Mouse (Mus musculus): Measurements from ENCODE around the gene Cyp2d22. TPM values are rescaled to one million over a fixed set of nuclear protein-coding genes. Genes with fewer than 3 reads are reported as not detected.

Gene Cyp2d22
- polyA plus RNA-seq, 1 experiment = 0.06 TPM

DNA sequence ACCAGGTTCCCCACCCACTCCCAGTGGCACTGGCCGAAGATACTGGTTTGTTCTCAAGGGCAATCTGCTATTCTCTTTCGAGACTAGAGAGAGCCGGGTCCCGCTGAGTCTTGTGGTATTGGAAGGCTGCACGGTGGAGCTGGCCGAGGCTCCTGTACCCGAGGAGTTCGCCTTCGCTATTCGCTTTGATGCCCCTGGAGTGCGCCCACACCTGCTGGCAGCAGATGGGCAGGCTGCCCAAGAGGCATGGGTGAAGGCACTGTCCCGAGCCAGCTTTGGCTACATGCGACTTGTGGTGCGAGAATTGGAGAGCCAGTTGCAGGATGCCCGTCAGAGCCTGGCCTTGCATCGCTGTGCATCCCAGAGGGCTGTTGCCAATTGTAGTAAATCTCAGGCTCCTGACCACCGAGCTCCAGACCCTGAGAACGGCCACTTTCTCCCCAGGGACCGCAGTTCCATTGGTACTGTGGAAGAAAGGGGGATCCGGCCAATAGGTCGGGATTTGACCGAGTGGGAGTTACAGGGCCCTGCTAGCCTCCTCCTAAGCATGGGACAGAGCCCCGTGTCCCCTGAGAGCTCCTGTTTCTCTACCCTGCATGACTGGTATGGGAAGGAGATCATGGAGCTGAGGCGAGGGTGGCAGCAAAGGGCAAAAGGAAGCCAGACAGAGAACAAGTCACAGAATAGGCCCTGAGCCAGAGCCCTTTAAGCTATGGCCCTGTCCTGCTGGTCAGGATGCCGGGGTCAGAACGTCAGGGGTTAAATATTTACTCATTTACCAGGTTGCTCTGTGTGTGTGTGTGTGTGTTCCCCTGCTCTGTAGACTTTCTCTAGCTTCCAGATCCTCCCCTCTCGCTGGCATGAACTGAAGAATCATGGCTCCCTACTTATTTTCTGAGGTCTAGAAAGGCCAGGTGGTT lies 36.4 kb downstream of the Cyp2d22 start:
- Histone ChIP-seq H3K79me2 (ENCODE audit: control insufficient read depth, insufficient read depth) (peaks cover 24% of the 10 kb centered on the region), H3K4me3 (ENCODE audit: insufficient read depth, poor library complexity, severe bottlenecking) (no peak overlapping the region), H3K27me3 (ENCODE audit: control insufficient read depth, insufficient read depth, insufficient read length) (no peaks in the 10 kb centered on the region), H3K36me3 (ENCODE audit: control insufficient read depth, insufficient read depth) (peaks cover 12% of the 10 kb centered on the region), H3ac (ENCODE audit: control insufficient read depth, insufficient read length, low read depth) (no peak overlapping the region), H3K79me3 (ENCODE audit: low read depth) (peaks cover 13% of the 10 kb centered on the region)
- TF ChIP-seq MAX (IDR thresholded peaks at IDR 0.05) = no peak
- no peak for TF ChIP-seq FOSL1 (IDR thresholded peaks at IDR 0.05; ENCODE audit: insufficient read depth, low read length, poor library complexity, severe bottlenecking)
- no peak for TF ChIP-seq MYOD1 (IDR thresholded peaks at IDR 0.05; ENCODE audit: control insufficient read depth, insufficient read length, low read depth)
- TF ChIP-seq CTCF (IDR thresholded peaks at IDR 0.05; ENCODE audit: control insufficient read depth, insufficient read depth, insufficient read length) = no peak
- TF ChIP-seq MYOG (IDR thresholded peaks at IDR 0.05; ENCODE audit: control insufficient read depth, extremely low read depth, insufficient read length) = no peak

DNA sequence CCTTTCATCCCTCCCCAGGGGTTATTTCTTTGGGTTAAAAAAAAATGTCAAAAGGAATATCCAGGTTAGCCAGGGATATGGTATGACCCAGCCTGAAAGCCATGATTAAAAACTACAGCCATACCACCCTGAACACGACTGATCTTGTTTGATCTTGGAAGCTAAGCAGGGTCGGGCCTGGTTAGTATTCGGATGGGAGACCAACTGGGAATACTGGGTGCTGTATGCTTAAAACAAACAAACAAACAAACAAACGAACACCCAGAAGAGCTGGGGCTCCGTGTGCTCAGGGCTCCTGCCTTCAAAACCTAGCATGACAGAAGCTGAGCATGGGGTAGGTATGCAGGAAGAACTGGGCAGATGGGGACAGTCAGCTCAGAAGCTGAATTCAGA lies 37.5 kb downstream of the Cyp2d22 start:
- TF ChIP-seq CTCF (IDR thresholded peaks at IDR 0.05; ENCODE audit: control insufficient read depth, insufficient read depth, insufficient read length) (no peak), MAX (IDR thresholded peaks at IDR 0.05) (no peak), CEBPB (IDR thresholded peaks at IDR 0.05; ENCODE audit: low read depth) (no peak), MYOG (IDR thresholded peaks at IDR 0.05; ENCODE audit: control insufficient read depth, extremely low read depth, insufficient read length) (no peak), MYOD1 (IDR thresholded peaks at IDR 0.05; ENCODE audit: control insufficient read depth, insufficient read length, low read depth) (no peak), FOSL1 (IDR thresholded peaks at IDR 0.05; ENCODE audit: insufficient read depth, low read length, poor library complexity, severe bottlenecking) (no peak), USF1 (IDR thresholded peaks at IDR 0.05; ENCODE audit: low read depth) (no peak)
- no peak overlapping the region for H3K4me3 ChIP-seq (ENCODE audit: insufficient read depth, poor library complexity, severe bottlenecking)
- peaks cover 2% of the 10 kb centered on the region for H3K36me3 ChIP-seq (ENCODE audit: control insufficient read depth, insufficient read depth)

DNA sequence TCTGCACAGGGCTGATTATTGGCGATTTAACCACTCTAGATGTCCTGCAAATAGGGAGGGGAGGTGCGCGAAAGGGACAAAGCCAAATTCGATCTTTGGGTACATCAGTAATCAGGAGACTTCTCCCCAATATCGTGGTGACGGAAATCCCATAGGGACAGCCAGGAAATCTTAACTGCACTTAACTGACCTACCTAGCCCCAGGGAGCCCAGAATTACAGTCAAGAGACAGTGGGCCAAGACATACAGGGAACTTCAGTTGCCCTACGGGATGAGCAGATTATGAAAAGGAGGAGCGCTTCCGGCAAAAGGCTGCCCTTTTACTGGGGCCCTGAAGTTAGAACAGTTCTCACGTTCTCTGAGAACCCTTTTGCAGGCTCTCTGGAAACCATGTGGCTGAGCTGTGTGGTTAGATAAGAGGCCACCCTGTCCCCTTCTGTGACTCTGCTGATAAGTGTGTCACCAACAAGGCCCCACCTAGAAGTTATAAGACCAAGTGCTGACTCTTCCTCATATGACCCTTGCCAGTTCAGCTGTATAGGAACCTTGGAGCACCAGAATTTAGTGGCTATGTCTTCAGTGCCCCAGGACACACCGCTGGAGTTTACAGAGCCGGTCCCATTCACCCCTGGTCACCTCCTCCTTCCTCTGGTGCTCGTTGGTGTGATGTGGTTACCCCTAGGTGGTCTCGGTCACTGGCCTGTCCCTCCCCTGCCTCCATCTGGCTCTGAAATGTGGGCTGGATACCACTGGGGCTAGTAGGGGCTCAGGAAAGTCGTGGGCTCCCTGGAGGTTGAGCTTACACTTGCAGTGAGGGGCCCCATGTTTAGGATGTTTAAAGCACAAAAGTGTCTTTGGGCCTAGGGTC lies 38.2 kb downstream of the Cyp2d22 start:
- peaks cover 17% of the 10 kb centered on the region for H3K79me2 ChIP-seq (ENCODE audit: control insufficient read depth, insufficient read depth)
- H3ac ChIP-seq (ENCODE audit: control insufficient read depth, insufficient read length, low read depth) = no peak overlapping the region
- no peaks in the 10 kb centered on the region for H3K36me3 ChIP-seq (ENCODE audit: control insufficient read depth, insufficient read depth)
- H3K27me3 ChIP-seq (ENCODE audit: control insufficient read depth, insufficient read depth, insufficient read length) = no peaks in the 10 kb centered on the region
- TF ChIP-seq CEBPB (IDR thresholded peaks at IDR 0.05; ENCODE audit: low read depth) (no peak), FOSL1 (IDR thresholded peaks at IDR 0.05; ENCODE audit: insufficient read depth, low read length, poor library complexity, severe bottlenecking) (no peak), MAX (IDR thresholded peaks at IDR 0.05) (no peak), MYOD1 (IDR thresholded peaks at IDR 0.05; ENCODE audit: control insufficient read depth, insufficient read length, low read depth) (no peak), USF1 (IDR thresholded peaks at IDR 0.05; ENCODE audit: low read depth) (no peak), CTCF (IDR thresholded peaks at IDR 0.05; ENCODE audit: control insufficient read depth, insufficient read depth, insufficient read length) (no peak), MYOG (IDR thresholded peaks at IDR 0.05; ENCODE audit: control insufficient read depth, extremely low read depth, insufficient read length) (no peak)
- H3K79me3 ChIP-seq (ENCODE audit: low read depth) = peaks cover 6% of the 10 kb centered on the region
- H3K4me3 ChIP-seq (ENCODE audit: insufficient read depth, poor library complexity, severe bottlenecking) = no peak overlapping the region

More for the DNA sequence above, 37.5 kb downstream of the Cyp2d22 start:
- Histone ChIP-seq H3ac (ENCODE audit: control insufficient read depth, insufficient read length, low read depth) (no peak overlapping the region), H3K79me2 (ENCODE audit: control insufficient read depth, insufficient read depth) (peaks cover 17% of the 10 kb centered on the region), H3K27me3 (ENCODE audit: control insufficient read depth, insufficient read depth, insufficient read length) (no peaks in the 10 kb centered on the region), H3K79me3 (ENCODE audit: low read depth) (peaks cover 12% of the 10 kb centered on the region)

DNA sequence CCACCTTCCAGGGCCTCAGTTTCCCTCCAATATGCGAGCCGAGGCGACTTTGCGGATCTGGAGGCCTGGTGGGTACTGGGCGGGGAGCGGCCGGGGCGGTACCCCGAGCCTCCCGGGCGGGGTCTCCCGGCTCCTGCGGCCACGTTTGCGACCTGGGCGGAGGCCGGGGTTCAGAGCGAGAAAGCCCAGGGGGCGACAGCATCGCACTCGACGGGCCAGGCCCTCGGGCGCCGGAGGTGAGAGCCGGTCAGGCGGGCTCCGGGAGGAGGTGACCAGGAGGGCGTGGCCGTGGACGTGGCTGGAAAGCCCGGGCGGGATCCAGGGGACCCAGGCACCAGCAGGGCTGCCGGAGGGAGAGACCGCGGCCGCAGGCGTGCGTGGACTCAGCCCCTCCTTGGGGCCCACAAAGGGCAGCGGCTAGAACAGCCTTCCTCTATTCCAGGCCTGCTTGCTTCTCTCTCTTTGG lies 39.0 kb downstream of the Cyp2d22 start:
- Histone ChIP-seq H3K36me3 (ENCODE audit: control insufficient read depth, insufficient read depth) (no peaks in the 10 kb centered on the region), H3K4me3 (ENCODE audit: insufficient read depth, poor library complexity, severe bottlenecking) (no peak overlapping the region), H3K79me2 (ENCODE audit: control insufficient read depth, insufficient read depth) (peaks cover 10% of the 10 kb centered on the region), H3ac (ENCODE audit: control insufficient read depth, insufficient read length, low read depth) (no peak overlapping the region), H3K79me3 (ENCODE audit: low read depth) (no peaks in the 10 kb centered on the region), H3K27me3 (ENCODE audit: control insufficient read depth, insufficient read depth, insufficient read length) (no peaks in the 10 kb centered on the region)
- TF ChIP-seq MYOD1 (IDR thresholded peaks at IDR 0.05; ENCODE audit: control insufficient read depth, insufficient read length, low read depth) (no peak), MAX (IDR thresholded peaks at IDR 0.05) (no peak), FOSL1 (IDR thresholded peaks at IDR 0.05; ENCODE audit: insufficient read depth, low read length, poor library complexity, severe bottlenecking) (no peak)

DNA sequence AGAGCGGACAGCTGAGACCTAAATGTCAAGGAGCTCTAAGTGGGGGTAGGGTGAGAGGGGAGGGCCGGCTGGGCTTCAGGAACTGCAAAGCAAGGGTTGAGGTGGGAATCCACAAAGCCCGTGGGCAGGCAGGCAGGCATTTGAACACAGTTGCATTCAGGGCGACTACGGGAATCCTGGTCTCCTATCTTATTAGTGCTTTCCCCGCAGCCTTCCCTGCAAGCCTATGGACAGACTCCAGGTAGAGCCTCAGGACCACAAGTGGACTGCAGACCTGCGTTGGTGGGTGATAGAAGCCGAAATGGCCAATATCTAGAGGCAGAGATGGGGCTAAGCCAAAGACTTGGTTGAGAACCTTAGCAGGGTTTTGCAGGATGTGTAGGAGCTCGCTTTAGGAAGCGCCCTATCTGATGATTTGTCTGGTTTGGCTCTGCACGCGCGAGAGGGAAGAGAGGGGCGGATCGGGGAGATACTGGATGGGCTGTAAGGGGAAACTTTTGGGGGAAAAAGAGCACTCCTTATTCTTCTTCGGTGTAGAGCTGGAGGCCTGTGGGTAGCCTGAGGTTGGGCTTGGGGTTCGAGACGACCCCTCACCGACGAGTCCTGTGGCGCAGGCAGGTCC lies 39.5 kb downstream of the Cyp2d22 start:
- Histone ChIP-seq H3K79me2 (ENCODE audit: control insufficient read depth, insufficient read depth) (peaks cover 10% of the 10 kb centered on the region), H3K27me3 (ENCODE audit: control insufficient read depth, insufficient read depth, insufficient read length) (no peaks in the 10 kb centered on the region), H3ac (ENCODE audit: control insufficient read depth, insufficient read length, low read depth) (no peak overlapping the region), H3K79me3 (ENCODE audit: low read depth) (no peaks in the 10 kb centered on the region), H3K36me3 (ENCODE audit: control insufficient read depth, insufficient read depth) (peaks cover 2% of the 10 kb centered on the region), H3K4me3 (ENCODE audit: insufficient read depth, poor library complexity, severe bottlenecking) (no peak overlapping the region)
- TF ChIP-seq CEBPB (IDR thresholded peaks at IDR 0.05; ENCODE audit: low read depth) (no peak), MYOG (IDR thresholded peaks at IDR 0.05; ENCODE audit: control insufficient read depth, extremely low read depth, insufficient read length) (no peak), FOSL1 (IDR thresholded peaks at IDR 0.05; ENCODE audit: insufficient read depth, low read length, poor library complexity, severe bottlenecking) (no peak), CTCF (IDR thresholded peaks at IDR 0.05; ENCODE audit: control insufficient read depth, insufficient read depth, insufficient read length) (no peak), MYOD1 (IDR thresholded peaks at IDR 0.05; ENCODE audit: control insufficient read depth, insufficient read length, low read depth) (no peak), USF1 (IDR thresholded peaks at IDR 0.05; ENCODE audit: low read depth) (no peak), MAX (IDR thresholded peaks at IDR 0.05) (no peak)

Measured in C2C12 (cell line).